Mouse (Mus musculus) CD4-positive, CD25-positive, alpha-beta regulatory T cell, adult 4 months (primary cell): Measurements from ENCODE around the gene Atcay. TPM values are rescaled to one million over a fixed set of nuclear protein-coding genes. Genes with fewer than 3 reads are reported as not detected.
A peak's percentile ranks its signal among the peaks of the same experiment; 100 is the strongest.
"Not testable (repeated sequence)": the region's sequence is repeated elsewhere in the genome, so short reads cannot be mapped to it uniquely, and the experiment has no call there.

ENCODE experiments used
- ATAC-seq: one replicate; pipeline ENCODE4 v1.8.0; 2017
- polyA plus RNA-seq, 2 experiments: library from polyadenylated mRNA; unstranded; fragments of 100-300 nt; shearing (Covaris generic); gene quantifications; one replicate each; pipeline ENCODE4 v1.2.1; 2017

Gene Atcay
- polyA plus RNA-seq, 2 experiments from 2014 or later: 4.0 to 6.2 TPM

DNA sequence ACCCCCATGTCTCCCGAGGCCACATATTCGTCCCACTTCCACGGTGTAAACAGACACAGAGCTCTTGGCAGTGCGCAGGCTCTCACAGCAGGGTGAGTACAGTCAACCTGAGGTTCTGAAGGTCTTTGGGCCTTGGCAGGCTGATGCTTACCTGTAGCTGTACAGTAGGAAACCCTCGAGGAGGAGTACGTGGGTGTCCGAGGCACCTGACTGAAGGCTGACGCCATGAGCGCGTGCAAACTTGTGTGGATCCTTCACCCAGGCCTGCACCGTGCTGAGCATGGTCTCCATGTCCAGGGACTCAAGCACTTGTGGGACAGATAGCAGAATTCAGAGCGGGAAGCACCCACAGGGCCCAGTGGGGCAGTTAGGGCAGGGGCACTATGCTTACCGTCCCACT is 30.5 kb downstream of the Atcay start:
- no peak for ATAC-seq

DNA sequence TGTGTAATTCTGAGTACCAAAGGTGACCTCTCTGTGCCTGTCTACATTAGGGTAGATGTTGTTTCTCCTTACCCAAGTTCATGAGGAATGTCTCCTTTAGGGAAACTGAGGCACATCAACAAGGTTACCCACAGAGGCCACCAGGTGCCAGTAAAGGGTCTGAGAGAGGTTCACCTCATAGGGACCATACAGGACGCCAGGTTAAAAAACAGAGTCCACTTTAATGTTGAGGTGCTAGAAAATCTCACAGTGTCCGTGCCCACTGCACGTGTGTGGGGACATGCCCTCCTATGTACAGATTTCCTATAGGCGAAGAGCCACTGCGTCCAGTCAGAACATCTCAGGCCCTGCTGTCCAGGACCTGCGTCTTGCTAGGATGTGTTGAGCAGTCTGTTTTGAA is 31.6 kb downstream of the Atcay start:
- no peak for ATAC-seq

DNA sequence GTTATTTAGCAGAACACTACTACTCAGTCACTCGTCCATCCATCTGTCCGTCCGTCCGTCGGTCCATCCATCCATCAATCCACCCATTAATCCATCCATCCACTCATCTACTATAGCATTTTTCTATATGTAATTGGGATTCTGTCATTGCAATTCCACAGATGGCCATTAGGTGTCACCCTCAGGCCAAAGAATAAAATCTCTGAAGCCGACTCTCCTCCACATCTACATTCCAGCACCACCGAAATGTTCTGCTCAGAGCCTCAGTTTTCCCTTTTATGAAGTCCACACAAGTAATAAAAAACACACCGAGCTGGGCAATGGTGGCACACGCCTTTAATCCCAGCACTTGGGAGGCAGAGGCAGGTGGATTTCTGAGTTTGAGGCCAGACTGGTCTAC is 32.4 kb downstream of the Atcay start:
- peak; percentile 24 for ATAC-seq

DNA sequence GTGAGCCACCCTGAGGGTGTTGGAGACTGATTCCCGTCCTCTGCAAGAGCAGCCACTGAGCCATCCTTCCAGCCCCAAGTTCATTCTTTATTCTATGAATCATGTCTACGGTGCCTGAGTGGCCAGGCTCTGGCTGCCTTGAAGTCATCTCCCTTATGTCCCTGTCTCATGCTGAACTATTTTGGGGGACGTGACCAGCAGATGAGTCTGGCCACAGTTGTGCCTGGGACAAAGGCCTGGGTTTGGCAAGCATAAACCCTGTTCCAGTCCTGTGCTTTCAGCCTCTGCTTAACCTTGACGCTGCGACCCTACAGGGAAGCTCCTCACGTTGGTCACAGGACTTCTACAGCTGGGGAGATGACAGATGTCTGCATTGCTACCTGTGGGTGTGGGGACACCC is 33.3 kb downstream of the Atcay start:
- no peak for ATAC-seq

DNA sequence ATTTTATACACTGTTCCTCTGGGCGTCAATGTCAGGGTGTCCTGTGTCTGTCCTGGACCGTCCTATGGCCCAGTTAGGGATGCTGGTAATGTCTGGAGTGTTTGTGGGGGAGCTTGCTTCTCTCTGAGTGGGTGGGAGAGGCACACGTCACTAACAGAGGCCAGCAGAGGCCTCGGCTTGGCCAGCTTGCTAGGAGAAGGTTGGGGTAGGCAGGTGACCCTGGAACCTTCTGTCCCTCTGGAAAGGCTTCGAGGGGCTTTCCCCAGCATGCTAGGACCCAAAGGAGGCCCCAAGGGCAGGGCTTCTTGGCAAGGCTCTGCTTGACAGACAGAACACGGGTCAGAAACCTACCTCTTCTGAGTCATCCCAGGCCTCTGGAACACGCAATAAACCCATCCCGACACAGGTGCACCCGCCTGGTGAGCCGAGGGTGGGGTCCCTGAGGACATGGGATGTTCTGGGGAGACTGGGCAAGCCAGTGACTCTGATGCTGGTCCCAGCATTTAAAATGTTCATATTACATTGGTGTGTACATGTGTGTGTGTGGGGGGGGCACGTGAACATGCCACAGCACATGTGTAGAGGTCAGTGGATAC is 34.1 kb downstream of the Atcay start:
- ATAC-seq: no peak

DNA sequence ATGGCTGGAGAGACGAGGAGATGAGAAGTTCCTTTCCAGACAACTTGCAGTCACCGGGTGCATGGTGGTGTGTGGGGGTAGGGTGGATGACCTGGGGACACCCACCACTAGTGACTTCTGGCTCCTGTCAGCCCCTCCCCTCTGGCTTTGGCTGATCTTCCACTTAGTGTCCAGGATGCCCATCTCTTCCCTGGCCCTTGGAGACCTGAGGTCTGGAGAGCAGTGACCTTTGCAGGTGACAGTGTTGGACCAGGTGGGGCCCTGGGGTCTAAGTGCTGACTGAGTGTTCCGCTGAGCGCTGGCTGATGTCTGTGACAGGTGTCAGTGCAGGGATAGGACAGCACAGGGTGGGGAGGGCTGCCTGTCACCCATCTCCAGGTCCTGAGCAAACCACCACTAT is 35.3 kb downstream of the Atcay start:
- ATAC-seq: no peak

DNA sequence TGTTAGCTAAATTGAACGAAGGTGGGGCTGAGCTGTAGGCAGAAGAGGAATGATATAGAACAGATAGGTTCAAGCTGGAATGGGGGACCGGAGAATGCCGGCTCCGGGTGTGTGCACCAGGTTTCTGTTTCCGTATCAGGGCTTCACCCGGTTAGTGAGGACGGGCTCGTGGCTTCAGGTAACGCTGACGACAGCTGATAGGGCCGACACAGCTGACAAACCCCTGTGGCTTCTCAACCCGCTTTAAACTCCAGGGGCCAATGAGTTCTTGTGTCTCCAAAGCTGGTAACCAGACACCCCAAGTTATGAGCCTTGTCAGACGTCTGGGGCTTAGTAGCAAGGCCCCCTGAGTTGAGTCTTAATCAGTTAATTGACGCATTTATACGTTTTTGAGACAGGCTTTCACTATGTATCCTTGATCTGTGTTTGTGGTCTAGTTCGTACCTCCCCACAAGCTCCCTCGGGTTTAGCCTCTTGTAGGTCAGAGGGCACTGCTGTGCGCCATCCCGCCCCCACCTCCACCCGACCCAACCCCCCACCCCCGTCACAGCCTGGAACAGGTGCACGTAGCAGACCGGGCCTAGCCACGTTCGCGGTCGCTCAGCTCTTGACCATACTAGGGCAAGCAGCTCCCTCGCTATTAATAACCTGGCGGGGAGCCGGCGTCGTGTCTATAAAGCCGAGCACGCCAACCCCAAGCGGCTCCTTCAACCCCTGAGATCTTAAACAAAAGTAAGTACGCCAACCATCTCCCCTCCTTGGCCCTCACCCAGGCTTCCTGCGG is 36.5 kb downstream of the Atcay start:
- peak; percentile 45 for ATAC-seq

DNA sequence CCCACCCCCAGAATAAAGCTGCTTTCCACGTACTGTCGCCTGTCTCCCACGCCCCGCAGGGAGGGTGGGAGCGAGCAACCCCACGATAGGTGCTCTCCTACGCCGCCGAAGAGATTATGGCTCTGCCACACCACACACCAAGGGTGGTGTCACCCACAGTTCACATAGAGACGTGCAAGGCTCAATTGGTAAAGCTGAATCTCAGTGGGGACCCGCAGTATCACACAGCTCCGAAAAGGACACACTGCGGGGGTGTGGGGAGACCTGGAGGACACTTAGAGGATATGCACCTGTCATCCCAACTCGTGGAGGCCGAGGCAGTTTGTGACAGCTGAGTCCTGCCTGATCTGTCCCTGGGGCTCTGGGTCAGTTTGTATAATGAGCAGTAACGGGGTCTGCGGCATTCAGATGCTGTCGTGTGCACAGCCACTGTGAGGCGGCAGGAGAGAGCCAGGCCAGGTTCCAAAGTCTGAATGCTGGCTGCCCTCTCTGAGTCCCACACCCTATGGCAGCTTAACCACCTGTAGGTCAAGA is 37.6 kb downstream of the Atcay start:
- ATAC-seq: no peak

DNA sequence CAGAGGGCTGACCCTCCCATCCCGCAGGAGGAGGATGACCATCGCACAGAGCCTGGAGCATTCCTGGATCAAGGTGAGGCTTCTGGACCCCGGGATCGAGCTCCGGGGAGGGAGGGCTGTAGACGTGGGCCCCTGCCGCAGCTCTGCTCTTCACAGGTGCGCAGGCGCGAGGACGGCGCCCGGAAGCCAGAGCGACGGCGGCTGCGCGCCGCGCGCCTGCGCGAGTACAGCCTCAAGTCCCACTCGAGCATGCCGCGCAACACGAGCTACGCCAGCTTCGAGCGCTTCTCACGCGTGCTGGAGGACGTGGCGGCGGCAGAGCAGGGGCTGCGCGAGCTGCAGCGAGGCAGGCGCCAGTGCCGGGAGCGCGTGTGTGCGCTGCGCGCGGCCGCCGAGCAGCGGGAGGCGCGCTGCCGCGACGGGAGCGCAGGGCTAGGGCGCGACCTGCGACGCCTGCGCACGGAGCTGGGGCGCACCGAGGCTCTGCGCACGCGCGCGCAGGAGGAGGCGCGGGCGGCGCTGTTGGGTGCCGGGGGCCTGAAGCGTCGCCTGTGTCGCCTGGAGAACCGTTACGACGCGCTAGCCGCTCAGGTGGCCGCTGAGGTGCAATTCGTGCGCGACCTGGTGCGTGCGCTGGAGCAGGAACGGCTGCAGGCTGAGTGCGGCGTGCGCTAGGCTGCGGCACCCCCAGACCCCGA is 38.2 kb downstream of the Atcay start:
- peak; percentile 78 for ATAC-seq

DNA sequence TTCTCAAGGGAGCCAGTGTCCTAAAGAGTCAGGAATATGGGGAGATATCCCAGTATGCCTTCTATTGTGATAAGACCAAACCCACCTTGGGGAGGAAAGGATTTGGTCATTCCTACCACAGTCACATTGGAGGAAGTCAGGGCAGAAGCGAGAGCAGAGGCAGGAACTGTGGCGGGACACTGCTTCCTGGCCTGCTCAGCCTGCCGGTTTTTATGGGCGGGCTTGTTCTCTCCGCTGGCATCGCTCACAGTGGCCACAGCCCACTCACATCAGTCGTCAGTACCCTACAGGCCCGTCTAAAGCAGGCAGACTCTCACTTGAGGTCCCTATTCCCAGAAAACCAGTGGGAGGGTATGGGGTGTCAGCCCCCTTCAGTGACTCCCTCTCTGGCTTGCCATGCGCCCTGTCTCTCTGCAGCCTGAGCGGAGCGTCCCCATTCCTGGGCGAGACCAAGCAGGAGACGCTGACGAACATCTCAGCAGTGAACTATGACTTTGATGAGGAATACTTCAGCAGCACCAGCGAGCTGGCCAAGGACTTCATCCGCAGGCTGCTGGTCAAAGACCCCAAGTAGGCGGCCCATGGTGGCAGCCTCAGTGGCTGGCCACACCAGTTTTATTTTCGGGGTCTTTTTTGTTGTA is 39.2 kb downstream of the Atcay start:
- ATAC-seq: no peak

DNA sequence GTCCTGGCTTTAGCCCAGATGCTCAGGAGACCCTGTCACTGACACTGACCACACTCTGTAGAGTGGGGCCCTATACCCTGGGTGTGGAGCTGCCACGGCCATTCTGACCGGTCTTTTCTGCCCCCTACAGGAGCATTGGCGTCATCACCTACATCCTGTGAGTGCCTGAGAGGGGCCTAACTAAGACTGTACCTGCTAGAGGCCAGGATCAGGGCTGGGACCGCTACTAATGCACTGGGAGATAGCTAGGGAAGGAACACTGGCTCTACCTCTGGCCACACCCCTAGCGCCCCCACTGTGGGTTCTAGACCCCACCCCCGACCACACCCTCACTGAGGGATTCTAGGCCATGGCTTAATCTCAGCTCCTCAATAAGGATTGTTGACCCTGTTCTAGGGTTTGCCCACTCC is 39.7 kb downstream of the Atcay start:
- no peak for ATAC-seq

DNA sequence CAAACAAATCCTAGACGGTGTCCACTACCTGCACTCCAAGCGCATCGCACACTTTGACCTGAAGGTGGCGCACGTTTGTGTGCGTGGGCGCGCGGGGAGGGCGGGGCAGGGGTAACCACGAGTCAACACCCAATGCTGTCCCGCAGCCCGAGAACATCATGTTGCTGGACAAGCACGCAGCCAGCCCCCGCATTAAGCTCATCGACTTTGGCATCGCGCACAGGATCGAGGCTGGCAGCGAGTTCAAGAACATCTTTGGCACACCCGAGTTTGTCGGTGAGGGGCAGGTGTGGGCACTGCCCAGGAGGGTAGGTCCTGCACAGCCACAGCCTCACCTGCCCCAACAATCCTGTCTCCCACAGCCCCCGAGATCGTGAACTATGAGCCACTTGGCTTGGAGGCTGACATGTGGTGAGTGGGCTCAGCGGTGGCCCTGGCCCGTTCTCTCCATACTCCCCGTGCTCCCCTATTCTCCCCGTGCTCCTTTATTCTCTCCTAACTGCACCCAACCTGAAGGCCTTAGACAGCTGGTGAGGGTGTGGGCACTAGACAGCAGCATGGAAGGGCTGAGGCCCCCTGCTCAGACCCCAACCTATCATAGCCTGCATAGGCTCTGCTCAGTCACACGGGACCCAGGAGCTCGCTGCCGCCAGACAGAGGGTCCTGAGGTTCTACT is 40.3 kb downstream of the Atcay start:
- ATAC-seq: no peak

DNA sequence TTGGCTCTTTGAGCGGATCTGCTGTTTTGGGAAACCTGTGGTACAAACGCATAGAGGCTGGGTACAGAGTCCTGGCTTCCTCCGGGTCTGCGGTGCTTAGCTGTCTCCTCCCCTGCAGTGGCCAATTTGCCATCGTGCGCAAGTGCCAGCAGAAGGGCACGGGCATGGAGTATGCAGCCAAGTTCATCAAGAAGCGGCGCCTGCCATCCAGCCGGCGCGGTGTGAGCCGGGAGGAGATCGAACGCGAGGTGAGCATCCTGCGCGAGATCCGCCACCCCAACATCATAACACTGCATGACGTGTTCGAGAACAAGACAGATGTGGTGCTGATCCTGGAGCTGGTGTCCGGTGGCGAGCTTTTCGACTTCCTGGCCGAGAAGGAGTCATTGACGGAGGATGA is 40.8 kb downstream of the Atcay start:
- no peak for ATAC-seq

DNA sequence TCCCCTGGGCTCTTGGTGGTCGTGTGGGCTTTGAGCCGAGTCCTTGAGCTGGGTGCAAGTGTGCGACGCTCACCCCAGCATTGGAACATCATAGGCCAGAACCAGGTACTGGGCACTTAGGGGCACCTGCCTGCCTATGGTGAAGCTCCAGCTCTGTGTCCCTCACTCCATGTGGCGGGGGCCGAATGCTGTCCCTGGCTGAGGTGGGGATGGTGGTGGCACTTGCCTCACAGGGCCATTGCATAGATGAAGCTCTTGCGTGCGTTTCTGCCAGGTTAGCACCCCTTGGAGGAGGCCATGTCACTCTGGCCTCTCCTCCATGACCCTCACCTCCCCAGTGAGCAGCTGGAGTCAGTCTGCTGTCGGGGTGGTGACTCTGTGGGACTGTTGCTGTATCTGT is 43.5 kb downstream of the Atcay start:
- no peak for ATAC-seq

DNA sequence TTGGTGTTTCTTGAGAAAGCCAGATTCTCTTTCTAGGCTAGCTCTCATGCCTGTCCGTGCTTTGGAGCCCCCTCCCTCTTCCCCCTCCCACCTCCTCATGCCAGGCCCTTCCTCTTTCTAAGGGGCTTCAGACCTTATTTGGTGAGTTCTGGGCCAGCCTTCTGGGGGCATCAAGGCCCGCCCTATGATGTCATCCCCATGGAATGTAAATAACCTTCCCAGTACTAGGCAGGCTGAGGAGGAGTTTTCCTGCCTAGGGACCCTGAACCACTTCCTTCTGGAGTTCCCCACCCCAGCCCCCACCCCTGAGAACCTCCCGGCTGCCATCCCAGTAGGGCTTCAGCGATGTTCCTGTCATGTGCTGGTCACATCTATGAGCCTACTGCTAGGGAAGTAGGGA is 45.9 kb downstream of the Atcay start:
- no peak for ATAC-seq

DNA sequence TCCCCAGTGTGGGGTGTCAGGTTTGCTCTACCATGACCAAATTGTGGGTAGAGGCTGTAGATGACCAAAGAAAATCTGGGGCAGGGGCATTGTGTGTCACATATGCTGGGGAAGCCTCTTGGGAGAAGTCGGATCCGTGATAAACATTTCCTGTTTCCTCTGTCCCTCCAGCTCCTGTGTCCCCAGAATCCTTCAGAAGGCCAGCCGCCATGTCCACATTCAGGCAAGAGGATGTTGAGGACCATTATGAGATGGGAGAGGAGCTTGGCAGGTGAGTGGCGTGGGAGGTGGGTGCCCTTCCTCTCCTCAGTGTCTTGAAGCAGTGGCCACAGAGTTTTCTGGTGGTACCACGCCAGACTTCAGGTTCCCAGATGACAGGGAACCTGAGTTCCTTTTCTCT is 46.8 kb downstream of the Atcay start, which contains the start of gene 4930442H23Rik:
TSS of gene 4930442H23Rik (minus strand) at position 45 of the 400 bp plus-strand sequence.
- no peak for ATAC-seq

DNA sequence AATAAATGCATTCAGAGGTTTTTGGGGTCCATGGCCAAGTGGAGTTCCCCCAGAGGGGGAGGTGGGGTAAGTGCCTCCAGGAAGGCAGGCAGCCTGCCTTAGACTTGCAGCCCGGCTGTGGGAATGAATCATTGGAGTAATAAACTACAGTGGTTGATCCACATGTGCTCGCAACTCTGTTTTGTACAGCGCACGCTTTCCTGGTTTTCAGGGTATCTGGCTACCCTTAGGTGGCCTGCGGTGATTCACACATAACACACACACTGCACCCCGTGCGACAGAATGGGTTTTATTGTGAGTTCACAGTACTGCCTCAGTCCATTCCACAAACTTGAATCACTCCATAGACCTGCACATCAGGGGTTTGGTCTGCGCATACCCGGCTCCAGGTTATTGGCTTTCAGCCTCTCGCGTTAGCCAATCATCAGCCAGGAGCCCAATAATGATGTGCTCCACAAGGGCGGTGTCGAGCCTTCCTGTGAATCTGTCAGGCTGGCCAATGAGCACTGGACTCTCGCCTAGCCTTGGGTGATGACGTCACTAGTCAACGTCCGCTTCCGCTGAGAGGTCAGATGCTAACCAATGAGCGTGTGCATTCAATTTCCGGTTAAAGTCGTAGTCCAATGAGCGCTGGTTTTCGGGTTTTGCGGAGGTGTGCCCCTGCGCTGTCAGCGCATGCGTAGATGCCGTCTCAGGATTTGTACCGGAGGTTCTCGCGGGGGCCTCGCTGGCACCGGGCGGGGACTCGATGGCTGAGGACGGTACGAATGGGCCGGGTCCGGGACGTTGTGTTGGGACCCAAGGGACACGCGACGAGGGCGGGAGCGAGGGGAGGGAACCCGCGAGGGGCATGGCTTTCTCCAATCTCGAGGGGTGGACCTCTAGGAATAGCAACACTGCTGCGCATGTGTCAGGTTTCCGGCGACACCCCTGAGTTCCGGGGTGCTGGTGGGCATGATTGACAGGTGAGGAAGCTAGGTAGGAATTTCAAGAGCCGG is 48.0 kb downstream of the Atcay start, which contains the start of gene Dapk3:
TSS of gene Dapk3 (plus strand) at position 670 of the 998 bp plus-strand sequence.
- peak; percentile 94 for ATAC-seq

DNA sequence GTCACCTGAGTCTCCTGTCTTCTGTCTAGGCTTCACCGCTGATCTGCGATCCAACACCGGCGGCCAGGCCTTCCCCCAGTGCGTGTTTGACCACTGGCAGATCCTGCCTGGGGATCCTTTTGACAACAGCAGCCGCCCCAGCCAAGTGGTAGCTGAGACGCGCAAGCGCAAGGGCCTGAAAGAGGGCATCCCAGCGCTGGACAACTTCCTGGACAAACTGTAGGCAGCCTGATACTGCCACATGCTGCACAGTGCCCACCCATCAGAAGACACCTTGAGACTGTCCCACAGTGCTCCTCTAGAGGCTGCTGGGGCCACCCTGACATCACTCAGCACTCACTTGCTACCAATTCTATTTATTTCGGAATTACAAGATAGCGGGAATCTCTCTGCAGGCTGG is 48.8 kb downstream of the Atcay start:
- ATAC-seq: not testable (repeated sequence)

DNA sequence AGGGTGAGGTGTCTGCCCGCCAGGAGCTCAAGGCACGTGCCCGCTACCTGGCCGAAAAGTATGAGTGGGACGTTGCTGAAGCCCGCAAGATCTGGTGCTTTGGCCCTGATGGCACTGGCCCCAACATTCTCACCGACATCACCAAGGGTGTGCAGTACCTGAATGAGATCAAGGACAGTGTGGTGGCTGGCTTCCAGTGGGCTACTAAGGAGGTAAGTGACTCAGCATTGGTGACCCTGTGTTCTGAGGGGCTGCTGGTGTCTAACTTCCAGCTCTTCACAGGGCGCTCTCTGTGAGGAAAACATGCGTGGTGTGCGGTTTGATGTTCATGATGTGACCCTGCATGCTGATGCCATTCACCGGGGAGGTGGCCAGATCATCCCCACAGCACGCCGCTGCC is 49.7 kb downstream of the Atcay start:
- ATAC-seq: no peak

DNA sequence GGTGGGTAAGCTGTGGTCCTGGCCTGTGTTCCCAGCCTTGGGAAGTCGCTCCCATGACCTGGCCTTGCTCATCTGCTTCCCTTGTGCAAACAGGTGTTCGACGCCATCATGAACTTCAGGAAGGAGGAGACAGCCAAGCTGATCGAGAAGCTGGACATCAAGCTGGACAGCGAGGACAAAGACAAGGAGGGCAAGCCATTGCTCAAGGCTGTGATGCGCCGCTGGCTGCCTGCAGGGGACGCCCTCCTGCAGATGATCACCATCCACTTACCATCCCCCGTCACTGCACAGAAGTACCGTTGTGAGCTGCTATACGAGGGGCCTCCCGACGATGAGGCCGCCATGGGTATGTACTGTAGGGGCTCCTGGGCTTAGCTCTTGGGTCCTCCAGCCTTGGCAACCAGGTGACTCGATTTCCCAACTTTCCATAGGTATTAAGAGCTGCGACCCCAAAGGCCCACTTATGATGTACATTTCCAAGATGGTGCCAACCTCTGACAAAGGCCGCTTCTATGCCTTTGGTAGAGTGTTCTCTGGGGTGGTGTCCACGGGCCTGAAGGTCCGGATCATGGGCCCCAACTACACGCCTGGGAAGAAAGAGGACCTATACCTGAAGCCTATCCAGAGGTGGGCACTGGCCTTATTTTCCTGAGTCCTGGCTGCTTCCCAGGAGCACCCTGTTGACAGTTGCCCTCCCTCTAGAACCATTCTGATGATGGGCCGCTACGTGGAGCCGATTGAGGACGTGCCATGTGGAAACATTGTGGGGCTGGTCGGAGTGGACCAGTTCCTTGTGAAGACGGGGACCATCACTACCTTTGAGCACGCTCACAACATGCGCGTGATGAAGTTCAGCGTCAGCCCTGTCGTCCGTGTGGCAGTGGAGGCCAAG is 50.9 kb downstream of the Atcay start:
- ATAC-seq: no peak
